Mouse (Mus musculus) cerebellum, postnatal 14 days (tissue): ENCODE measurements around the gene Cep19.

ENCODE experiments used
- DNase-seq, 2 experiments: peaks; one replicate each; pipeline ENCODE4 v3.0.0; 2021; ENCODE audit warnings: mixed read lengths in 2 of 2

Cep19 gene

DNA sequence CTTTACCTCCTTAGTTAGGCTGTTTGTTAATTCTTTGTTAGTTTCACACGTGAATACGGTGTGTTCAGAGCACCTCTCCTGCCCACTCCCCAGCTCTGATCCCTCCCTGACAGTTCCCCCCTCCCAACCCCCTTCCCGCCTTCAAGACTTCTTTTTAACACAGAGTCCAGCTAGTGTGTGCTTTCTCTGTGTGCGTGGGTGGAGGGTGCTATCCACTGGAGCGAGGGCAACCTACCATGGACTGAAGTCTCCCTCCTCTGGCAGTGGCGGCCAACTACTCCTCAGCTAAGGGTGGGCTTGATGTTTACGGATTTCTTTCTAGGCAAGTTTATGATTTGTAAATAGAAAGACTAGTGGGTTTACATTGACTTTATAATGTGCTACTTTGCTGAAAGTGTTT lies 8.6 kb downstream of the Cep19 start:
- DNase-seq, result no peak

DNA sequence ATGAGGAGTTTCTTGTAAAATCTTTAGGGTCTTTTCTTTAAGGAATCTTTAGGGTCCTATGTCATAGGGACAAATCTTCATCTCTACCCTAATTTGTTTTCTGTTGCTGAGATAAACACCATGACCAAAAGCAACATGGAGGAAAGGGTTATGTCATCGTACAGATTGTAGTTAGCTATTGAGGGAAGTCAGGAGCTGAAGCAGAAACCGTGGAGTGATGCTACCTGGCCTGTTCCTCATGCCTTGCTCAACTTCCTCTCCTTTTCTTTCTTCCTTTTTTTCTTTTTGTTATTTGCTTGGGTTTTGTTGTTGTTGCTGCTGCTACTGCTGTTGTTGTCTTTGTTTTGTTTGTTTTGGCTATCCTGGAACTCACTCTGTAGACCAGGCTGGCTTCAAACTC lies 9.0 kb downstream of the Cep19 start:
- no peak for DNase-seq

DNA sequence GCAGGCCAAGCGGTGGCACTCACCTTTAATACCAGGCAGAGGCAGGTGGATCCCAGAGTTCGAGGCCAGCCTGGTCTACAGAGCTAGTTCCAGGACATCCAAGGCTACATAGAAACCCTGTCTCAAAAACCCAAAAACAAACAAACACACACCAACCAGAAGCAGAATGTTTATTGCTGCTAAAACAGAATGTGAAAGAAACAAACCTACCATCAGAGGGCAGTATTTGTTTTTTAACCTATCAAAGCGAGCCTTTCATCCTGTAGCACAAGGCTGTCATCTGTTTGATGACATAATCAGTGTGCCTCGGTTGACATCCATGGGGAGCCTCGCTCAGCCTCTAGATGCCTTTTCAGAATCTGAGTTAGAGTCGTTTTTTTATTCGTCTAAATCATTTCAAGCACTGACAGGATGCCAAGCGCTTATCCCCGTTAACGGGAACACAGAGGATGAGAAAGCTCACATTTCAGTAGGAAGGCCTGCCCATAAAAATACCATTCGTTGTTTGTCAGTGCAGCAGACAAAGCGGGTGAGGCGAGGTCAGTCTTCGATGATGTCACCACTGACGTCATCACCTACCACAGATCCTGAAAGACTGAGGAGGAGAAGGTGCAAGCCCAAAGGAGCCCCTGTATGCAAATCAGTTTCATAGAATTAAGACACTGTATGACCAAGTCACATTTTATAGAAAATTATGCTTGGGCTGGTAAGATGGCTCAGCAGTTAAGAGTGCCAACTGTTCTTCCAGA lies 11.5 kb downstream of the Cep19 start:
- peak; percentile 13 to 27 for DNase-seq

DNA sequence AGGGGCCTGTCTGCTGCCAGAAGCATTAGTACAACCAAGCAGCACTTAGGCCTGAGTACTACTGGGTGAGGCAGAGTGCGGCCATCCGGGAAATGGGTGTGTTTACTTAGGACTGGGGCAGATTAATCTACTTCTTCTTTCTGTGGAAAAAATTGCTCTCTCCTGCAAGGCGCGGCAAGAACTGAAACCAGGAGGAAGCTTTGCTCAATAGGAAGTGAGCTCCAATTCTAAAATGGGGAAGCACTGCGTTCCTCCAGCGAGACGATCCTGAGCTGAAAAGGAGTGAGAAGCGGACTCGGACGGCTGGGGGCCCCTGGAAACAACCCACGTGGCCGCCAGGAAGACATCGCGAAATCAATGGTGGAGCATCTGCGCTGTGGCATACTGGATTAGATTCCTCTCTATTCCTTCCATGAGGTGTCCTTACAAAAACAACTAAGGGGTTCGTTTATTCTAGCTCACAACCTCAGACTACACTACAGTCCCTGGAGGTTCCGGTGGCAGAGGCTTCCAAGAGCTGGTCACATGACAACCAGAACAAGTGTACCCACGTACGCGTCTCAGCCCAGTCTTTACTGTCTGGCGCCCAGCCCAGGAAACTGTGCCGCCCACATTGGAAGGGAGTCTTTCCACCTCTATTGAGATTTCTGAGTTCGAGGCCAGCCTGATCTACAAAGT lies 14.1 kb downstream of the Cep19 start:
- DNase-seq, result peak; percentile 35 to 58

DNA sequence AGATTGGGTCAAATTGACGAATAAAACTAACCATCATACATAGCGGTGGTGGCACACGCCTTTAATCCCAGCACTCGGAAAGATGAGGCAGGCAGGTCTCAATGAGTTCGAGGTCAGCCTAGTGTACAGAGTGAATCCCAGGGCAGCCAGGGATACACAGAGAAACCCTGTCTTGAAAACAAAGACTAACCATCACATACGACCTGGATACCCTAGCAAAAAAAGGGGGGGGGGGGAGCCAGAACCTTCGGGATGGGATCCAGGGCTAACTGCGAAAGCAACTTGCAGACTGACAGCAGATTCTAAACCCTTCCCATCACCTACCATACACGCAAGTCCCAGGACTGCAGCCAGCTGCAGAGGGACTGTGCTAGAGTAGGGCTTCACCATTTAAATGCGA lies 14.8 kb downstream of the Cep19 start:
- DNase-seq, result no peak

DNA sequence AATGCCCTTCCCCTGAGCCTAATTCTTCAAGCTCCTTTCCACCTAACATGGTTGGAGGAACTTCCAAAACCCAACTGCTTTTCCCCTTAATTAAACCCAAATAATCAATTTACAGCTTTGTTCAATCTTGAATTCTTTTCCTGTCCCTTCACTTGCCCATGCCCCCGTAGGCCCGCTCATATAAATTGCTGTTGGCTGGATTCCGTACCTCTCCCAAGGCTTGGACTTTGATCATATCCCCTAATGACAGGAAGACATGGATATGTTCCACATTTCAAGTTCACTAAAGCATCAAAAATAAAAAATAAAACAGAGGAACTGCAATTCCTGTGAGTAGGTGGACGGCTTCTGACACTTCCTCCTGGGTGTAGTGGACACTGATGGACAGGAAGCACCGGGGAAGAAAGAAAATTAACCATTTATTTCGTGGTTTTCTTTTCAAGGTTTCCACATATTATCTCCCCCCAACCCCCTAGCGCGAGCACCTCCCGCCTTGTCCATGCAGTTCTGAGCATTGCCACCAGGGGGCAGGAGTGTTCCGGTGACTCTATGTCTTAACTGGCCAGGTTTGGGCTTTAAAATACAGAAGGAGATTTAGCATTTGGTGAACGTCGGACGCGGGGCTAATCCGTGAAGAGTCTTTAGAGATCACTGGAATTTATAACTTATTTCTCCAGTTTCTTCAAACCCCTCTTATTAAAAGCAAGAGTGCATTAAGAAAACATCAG lies 15.5 kb downstream of the Cep19 start:
- DNase-seq, result peak; percentile 92

DNA sequence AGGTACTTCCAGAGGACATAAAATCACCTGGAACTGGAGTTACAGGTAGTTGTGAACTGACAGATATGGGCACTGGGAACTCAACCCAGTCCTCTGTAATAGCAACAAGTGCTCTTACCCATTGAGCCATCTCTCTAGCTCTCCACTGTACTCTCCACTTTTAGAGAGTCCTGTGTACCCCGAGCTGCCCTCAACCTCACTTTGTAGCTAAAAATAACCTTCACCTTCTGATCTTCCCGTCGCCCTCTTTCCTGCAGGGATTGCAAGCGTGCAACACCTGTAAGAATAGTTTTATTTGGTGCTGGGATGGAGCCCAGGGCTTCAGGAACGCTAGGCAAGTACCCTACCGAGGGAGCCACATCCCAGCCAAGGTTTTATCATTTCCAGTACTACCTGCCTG lies 16.2 kb downstream of the Cep19 start:
- DNase-seq, result no peak

DNA sequence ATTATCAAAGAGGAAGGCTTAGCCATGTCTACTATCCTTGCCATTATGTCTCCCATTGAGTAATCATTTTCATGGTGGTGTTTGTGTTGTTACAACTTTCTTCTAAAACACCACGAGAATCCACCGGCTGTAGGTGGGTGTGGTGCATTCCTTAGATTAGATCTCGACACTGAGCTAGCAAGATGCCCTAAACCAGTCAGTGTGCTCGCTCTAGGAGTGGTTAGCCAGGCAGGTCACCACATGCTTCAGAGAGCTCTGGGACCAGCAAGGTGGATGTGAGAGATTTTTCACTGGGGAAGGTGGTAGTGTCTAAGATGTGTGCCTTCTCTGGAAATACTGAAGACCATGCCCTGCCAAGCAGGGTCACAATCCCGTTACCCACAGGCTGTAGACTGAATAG lies 16.6 kb downstream of the Cep19 start:
- no peak for DNase-seq

DNA sequence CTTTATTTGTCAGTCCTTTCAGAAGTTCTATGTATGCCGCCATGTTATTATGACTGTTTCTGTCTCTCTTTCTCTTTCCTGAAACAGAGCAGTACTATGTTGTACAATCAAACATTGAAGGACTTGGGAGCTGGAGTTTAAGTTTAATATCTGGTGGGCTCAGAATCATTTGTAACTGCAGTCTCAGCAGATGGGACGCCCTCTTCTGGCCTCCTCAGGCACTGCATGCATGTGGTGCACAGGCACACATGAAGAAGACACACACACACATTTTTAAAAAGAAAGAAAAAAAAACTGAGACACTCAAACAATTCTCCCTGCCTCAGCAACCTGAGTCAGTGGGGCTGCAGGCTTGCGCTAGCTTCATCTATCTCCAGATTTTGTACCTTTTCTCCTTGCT lies 20.9 kb downstream of the Cep19 start:
- DNase-seq, result no peak

DNA sequence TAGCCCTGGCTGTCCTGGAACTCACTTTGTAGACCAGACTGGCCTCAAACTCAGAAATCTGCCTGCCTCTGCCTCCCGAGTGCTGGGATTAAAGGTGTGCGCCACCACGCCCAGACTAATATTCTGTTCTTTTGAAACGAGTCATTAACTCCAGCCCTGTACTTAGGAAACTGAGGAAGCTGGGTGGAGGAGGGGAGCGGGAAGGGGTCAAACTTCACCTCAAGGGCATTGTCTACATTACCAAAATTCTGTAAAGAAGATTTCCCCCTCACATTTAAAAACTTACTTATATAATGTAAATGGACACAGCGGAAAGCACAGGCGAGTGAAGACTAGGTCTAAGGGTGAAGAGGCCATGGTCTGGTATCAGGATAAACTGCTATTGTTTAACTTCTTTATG lies 24.4 kb downstream of the Cep19 start:
- DNase-seq, result no peak

DNA sequence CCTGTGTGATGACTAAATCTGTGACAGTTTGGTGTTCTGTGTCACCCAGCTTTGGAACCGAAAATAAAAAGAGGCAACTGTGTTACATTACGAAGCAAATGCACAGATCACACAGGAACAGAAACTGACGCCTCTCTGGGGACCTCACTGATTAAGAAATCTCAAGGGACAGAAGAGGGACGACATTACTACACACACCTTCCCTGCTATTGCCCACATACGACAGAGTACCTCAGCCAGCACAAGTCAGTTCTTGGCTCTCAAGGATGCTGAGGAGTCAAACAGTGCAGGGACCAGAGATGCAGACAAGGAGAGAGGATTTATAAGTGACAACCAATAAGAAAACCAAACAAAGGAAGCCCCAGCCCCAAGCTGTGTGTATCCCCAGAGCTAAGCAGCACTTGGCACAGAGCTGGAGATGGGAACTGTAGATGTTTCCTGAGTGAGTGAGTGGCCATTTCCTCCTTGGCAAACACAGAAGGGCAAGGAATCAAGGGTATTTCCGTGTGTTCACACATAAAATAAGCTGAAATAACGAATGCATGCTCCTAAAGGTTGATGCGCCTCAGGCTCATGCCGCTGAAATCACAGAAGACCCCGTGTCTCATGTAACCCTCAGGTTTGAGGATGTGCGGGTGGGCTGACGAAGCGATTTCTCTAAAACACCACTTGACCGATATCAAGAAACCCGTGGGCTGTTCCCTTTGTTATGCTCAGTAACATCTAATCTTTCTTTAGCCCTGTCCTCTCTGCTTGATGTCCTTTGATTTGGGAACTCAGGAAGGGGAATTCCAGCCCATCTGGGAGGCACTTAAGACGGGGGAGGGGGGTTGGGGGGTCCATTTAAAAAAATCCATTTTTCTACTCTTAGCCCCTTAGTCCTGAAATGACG lies 25.1 kb downstream of the Cep19 start:
- DNase-seq, result no peak

DNA sequence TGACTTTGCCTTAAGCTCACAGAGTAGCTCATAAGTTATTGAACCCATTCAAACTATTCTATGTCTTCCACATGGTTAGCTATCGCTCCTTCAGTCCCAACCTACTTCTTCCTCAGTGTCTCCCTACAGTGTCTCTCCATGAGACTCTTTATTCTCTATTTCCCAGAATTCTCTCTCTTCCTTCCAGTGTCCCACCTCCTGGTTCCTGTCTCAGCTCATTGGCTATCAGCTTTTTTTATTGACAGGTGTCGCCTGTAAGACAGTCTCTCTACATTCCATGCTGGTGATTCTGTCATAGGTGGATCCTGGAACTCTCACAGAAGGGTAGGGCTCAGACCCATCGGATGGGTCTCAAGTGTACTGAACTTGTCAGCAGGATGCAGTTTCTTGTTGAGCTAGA lies 25.8 kb downstream of the Cep19 start:
- no peak for DNase-seq

DNA sequence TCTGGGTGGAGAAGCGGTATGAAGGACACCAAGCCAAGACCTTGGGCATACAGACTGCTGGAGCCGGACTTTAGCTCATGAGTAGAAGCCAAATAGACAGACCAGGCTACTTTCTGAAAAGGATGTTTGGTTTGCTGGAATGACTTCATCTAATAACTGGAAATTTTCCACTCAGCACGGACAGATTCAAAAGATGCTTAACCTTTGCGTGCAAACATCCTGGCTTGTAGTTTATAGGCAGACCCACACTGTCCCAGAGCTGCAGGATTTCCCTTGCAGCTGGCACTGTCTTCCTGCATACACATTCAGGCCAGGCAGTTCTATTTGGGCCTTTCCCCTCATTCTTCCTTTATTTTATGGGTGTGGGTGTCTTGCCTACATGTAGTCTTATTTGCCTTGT lies 27.4 kb downstream of the Cep19 start:
- DNase-seq, result no peak

DNA sequence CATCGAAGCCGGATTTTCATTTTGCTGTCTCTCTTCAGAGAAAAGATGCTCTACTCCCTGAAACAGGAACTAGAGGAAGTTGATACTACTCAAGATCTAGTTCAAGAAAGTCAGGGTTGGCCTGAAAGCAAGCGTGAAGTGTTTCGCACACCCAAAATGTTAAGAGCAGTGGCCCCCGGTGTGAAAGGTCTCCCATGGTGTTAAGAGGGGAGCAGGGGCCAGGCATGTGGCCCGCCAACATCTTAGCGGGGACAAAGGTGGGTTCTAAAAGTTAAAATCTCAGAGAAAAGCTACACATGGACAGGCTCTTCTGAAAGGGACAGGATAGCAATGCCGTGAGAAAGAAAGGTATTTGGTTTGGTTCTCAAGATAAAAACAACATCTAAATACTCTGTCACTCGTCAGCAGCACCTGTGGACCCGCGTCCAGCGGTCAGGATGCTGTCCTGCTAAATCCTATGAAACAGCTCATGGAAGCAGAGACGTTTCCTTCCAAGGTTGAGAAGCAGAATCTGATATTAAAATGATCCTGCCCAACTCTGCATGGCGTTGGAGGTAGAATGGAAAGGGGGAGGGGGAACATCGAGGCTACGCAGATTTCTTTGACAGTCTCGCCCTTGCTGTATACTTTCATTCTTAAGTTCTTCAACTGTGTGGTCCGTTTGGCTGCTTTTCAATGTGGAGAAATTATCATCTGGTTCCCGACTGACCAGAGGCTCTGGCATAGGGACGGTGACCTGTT lies 30.0 kb downstream of the Cep19 start:
- no peak for DNase-seq

DNA sequence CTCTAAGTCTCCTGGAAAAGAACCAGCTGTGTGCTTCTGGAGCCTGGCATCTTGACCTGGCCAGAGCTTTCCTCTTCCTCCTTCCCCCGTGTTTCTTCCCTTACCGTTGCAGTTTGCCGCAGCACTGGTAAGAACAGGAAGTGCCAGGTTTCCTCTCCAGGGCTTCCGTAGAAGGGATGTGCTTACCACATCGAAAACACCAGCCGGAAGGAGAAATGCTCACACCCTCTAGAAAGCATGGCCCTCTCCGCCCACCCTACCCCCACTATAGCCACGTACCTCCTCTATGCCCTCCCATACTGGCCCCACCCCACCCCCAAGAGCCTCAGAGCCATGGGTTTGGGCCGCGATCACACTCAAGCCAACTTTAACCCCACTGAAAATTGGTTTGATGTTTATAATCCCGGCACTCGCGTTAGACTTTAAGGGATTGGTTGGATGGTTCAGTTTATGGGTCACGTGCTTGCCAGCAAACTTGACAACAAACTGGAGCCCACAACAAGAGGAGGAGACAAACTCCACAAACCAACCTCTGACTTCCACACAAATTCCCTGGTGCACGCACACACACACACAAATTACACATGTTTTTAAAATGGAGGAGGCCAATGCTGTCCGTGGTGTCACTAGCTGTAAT lies 30.7 kb downstream of the Cep19 start:
- DNase-seq, result no peak

DNA sequence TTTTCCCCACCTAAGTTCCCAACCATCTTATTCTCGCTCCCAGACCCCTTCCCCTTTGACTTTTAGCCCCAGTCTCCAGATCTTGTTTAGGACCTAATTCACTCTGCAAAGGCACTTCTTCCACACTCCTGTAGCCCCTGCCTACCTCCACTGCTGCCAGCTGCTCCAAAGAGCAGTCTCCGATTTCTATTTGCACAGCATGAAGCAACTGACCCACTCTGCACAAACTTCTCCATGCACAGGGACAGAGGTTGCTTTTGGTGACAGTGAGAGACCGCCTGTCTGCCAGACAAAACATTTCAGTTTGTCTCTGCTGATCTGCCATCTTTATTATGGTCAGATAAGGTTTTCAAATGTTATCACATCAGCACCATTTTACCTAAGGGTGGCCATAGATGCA lies 33.5 kb downstream of the Cep19 start:
- no peak for DNase-seq

DNA sequence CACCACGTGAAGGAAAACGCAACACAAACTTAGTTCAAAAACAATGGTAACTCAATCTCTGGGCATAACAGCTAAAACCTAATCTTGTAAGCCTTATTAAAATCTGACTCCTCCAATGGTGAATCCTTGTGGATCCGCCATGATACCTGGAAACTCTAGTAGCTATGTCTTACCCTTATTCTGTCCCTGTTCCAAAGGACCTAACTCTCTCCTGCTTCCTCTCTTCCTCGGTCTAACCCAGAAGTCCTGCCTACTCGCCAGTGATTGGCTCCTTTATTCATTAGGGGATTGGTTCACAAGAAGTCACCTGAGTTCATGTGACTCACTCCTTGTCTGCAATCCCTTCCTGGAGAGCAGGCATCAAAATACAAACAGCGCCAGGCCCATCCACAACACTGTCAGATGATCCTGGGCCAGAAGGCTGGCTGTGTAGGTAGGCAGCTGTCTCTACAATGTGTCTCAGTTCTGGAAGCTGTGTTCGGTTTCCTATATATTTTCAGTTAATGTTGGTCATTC lies 36.3 kb downstream of the Cep19 start:
- DNase-seq, result no peak

DNA sequence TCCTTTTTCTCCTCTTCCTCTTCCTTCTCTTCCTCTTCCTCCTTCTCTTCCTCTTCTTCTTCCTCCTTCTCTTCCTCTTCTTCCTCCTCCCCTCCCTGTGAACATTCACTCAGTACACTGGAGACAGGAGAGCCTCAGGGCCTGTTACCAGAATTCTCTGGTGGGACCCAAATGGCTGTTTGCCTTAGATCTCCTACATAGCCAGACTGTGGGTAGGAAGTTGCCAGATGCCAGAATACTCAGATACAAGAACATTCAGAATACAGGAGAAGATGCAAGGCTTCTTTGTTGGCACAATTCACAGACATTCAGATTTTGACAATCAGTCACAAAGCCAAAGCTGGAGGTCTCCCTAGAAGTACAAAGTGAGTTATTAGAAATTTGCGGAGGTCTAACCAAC lies 39.4 kb downstream of the Cep19 start:
- DNase-seq, result no peak

DNA sequence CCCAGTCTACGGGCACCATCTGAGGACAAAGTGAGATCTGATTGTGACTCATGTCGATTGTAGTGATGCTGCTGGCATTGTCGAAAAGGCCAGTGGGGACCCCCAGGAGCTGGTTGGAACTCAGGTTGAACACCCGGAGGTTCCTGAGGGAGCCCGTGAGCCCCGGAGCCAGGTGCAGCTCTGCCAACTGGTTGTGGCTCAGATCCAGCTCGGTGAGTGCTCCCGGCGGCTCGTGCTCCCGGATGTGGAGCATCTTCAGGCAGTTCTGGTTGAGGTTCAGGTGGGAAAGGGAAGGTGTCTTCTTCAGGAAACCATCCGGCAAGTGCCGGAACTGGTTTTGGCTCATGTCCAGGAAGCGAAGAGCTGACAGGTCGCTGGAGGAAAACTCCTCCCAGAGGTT lies 44.2 kb downstream of the Cep19 start:
- no peak for DNase-seq

DNA sequence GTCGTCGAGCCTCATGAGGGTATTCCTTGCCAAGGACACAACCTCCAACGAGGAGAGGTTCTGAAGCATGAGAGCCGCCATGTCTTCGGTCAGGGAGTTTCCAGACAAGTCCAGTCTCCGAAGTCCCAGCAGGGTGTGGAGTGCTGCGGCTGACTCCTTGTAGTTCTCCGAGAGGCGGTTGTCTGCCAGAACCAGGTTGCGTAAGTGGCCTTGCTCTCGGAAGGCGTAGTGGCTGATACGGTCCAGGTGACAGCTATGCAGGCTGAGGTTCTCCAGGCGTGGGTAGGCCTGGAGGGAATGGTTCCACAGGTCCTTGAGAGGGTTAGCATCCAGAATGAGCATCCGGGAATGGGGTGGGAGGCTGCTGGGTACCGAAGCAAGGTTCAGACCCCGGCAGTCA lies 45.0 kb downstream of the Cep19 start:
- DNase-seq, result no peak

DNA sequence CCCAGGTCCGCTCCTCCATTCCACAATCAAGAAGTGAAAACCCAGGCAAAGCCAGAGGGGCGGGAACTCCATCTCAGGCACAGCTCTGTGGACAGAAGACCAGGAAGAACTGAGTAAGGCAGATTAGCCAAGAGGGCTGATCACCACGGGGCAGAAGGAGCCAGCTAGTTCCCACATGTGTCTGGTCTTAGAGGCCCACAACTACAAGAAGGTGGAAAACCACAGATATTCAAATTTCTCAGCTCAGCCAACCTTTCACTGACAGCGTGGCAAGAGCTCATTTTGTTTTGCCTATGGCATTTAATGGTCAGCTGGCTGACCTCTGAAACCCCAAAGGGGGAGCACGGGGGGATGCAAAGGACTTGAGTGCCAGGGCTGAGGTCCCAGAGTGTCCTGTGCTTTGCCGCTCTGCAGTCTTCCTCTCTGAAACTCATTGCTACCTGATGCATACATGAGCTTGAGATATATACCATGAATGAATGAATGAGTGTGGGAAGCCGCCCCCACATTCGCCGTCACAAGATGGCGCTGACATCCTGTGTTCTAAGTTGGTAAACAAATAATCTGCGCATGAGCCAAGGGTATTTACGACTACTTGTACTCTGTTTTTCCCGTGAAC lies 48.1 kb downstream of the Cep19 start:
- peak in 1 of 2 experiments; percentile 26 for DNase-seq
